Mouse (Mus musculus) forebrain, embryonic 16.5 days (tissue): ENCODE measurements at regions not wholly inside any gene's neighbourhood (a gene's known extent, or its start where the extent isn't known, plus 50 kb on each side); places are given as distances from the start of the nearest gene placed in this dataset.

Experiments used
- ATAC-seq: fragments of 200-750 bp; cut with Nextera tagmentation; 2 replicates; pipeline ENCODE4 v1.8.0; 2017; ENCODE audit warnings: mild to moderate bottlenecking, moderate library complexity
- H3K27ac ChIP-seq: fragments of 300-500 bp; sonication (generic); 2 replicates; pipeline ENCODE4 v1.5.1; 2014; ENCODE audit warnings: low read length, control low read depth
- H3K27me3 ChIP-seq: fragments of 300-500 bp; sonication (generic); replicated peaks from 2 replicates; pipeline ENCODE4 v1.6.1; 2014; ENCODE audit warnings: low read length; ENCODE audit not compliant: control insufficient read depth, insufficient read depth
- H3K36me3 ChIP-seq: fragments of 300-500 bp; sonication (generic); 2 replicates; pipeline ENCODE4 v1.6.1; 2014; ENCODE audit not compliant: control insufficient read depth, insufficient read depth
- H3K4me1 ChIP-seq: fragments of 300-500 bp; sonication (generic); replicated peaks from 2 replicates; pipeline ENCODE4 v1.6.1; 2014; ENCODE audit warnings: low read length; ENCODE audit not compliant: control insufficient read depth, insufficient read depth
- H3K4me2 ChIP-seq: fragments of 300-500 bp; sonication (generic); 2 replicates; pipeline ENCODE4 v1.6.1; 2014; ENCODE audit warnings: mild to moderate bottlenecking, low read length, control low read depth
- H3K4me3 ChIP-seq: fragments of 300-500 bp; sonication (generic); replicated peaks from 2 replicates; pipeline ENCODE4 v1.5.1; 2014; ENCODE audit warnings: mild to moderate bottlenecking, low read length, control low read depth
- H3K9ac ChIP-seq: fragments of 300-500 bp; sonication (generic); replicated peaks from 2 replicates; pipeline ENCODE4 v1.6.1; 2014; ENCODE audit warnings: low read depth, low read length, control low read depth
- H3K9me3 ChIP-seq: fragments of 300-500 bp; sonication (generic); 2 replicates; pipeline ENCODE4 v1.6.1; 2016; ENCODE audit warnings: low read length; ENCODE audit not compliant: control insufficient read depth
- WGBS: fragments of 180-500 bp; shearing (Covaris S2); extraction: QIAGEN DNeasy Blood & Tissue Kit; methylation state at CpG from one replicate; pipeline ENCODE4 v1.1.7; 2014; 5-methylcytosine and 5-hydroxymethylcytosine counted together

DNA sequence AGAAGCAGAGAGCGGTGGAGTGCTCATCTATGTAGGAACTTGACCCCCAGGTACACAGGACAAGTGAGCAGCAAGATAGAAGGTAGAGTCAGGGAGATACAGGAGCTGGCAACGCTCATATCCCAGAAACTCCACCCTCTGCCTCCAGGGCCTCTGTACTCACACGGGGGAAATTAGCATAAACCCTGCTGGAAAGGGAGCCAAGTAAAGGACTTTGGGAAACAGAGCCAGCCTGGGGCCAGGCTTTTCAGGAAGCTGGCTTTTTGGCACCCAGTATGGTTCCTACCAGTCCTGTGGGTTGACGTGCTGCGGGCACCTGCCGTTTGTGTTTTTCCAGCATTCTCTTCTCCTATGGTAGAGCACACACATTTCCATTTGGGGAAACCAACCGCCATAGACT, 128.2 kb upstream of the Hmga2 start:
- H3K9me3 ChIP-seq = no peaks in the 10 kb centered on the region
- no peak overlapping the region for H3K27ac ChIP-seq
- 26% methylated on average over 7 of the region's 7 CpGs for WGBS
- no peak overlapping the region for H3K9ac ChIP-seq
- 0 out of 2 replicates have a peak, but pooled peaks have one; percentile 58 for ATAC-seq
- H3K4me2 ChIP-seq = no peak overlapping the region
- no peaks in the 10 kb centered on the region for H3K27me3 ChIP-seq
- peaks cover 4% of the 10 kb centered on the region for H3K4me1 ChIP-seq
- no peak overlapping the region for H3K4me3 ChIP-seq
- H3K36me3 ChIP-seq = no peaks in the 10 kb centered on the region

DNA sequence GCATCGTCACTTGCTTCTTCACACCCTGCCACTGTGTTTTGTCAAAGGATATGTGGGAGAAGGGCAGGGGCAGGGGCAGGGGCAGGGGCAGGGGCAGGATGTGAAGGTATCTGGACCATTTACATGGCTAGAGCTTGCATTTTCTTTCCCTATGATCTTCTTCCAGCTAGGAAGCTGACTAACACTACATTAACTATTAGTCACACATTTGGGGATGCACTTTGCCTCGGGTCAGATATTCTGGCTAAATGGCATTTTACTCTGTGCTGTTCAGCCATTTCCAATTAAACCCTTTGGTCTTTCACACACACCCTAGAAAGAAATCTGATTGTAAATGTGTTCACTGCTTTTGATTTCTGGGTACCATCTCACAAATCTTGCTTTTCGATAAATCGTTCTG, 126.9 kb upstream of the Hmga2 start:
- Histone ChIP-seq H3K4me2 (no peak overlapping the region), H3K4me3 (no peak overlapping the region), H3K9me3 (no peaks in the 10 kb centered on the region), H3K9ac (no peak overlapping the region), H3K36me3 (no peaks in the 10 kb centered on the region), H3K27me3 (no peaks in the 10 kb centered on the region), H3K27ac (no peak overlapping the region), H3K4me1 (peaks cover 4% of the 10 kb centered on the region)
- WGBS = 92% methylated on average over 4 of the region's 4 CpGs
- ATAC-seq = no peak

- no peaks in the 10 kb centered on the region for H3K9me3 ChIP-seq
- 93% methylated on average over 5 of the region's 5 CpGs for WGBS
- H3K36me3 ChIP-seq = no peaks in the 10 kb centered on the region
- ATAC-seq = no peak
- H3K4me1 ChIP-seq = peaks cover 4% of the 10 kb centered on the region
- no peak overlapping the region for H3K27ac ChIP-seq
- no peak overlapping the region for H3K9ac ChIP-seq
- H3K4me2 ChIP-seq = no peak overlapping the region
- no peaks in the 10 kb centered on the region for H3K27me3 ChIP-seq
- no peak overlapping the region for H3K4me3 ChIP-seq
Observed at GRCm38 (mm10) chr10:120600735-120601134, 124.5 kb upstream of the Hmga2 start.

GRCm38 (mm10) chr10:120599551-120599950, 123.3 kb upstream of the Hmga2 start:
- no peaks in the 10 kb centered on the region for H3K9me3 ChIP-seq
- no peak overlapping the region for H3K4me3 ChIP-seq
- H3K27me3 ChIP-seq = no peaks in the 10 kb centered on the region
- H3K9ac ChIP-seq = no peak overlapping the region
- H3K36me3 ChIP-seq = no peaks in the 10 kb centered on the region
- WGBS = 80% methylated on average over 6 of the region's 6 CpGs
- peaks cover 3% of the 10 kb centered on the region for H3K4me1 ChIP-seq
- H3K4me2 ChIP-seq = no peak overlapping the region
- no peak for ATAC-seq
- H3K27ac ChIP-seq = no peak overlapping the region

GRCm38 (mm10) chr10:120597320-120597887, 121.1 kb upstream of the Hmga2 start:
- Histone ChIP-seq H3K4me3 (no peak overlapping the region), H3K27ac (no peak overlapping the region), H3K9ac (no peak overlapping the region), H3K9me3 (no peaks in the 10 kb centered on the region), H3K36me3 (no peaks in the 10 kb centered on the region), H3K4me2 (no peak overlapping the region), H3K4me1 (no peaks in the 10 kb centered on the region), H3K27me3 (no peaks in the 10 kb centered on the region)
- no peak for ATAC-seq
- 88% methylated on average over 9 of the region's 9 CpGs for WGBS

DNA sequence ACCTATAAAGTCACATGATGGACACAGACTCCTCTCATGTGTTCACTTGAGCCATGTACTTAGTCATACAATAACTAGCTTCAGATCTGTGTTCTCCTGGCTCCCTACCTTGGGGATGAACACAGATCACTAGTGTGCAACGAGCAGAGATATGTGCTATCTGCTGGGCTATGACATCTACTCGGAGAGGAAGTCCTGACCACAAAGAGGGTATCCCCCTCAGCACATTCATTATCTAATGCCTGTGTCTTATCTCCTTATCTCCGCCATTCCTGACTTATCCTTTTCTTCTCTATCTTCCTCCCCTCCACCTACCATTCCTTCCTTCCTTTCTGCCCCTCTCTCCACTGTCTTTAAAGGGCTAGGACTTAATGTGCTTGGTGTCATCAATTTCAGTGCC, 118.9 kb upstream of the Hmga2 start:
- no peak overlapping the region for H3K4me3 ChIP-seq
- no peak overlapping the region for H3K4me2 ChIP-seq
- no peaks in the 10 kb centered on the region for H3K36me3 ChIP-seq
- no peaks in the 10 kb centered on the region for H3K9me3 ChIP-seq
- no peaks in the 10 kb centered on the region for H3K4me1 ChIP-seq
- H3K27me3 ChIP-seq = no peaks in the 10 kb centered on the region
- H3K27ac ChIP-seq = no peak overlapping the region
- 91% methylated on average over 3 of the region's 3 CpGs for WGBS
- ATAC-seq = no peak
- no peak overlapping the region for H3K9ac ChIP-seq

DNA sequence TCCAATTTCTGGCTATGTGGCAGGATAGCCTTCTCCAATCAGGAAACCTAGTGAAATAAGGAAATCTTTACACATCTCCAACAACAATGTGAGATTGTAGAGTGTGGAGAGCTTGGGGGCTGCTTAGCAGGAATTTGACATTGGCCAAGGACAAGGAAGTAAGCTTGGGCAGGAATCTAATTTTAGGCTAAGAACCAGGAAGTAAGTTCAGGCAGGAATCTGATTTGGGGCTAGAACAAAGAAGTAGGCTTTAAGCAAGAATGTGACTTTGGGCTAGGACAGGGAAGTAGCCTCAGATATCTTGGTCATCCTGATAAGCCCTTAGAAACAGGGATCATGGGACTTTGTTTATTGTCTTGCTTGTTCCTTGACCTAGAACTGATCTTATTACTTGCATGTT, 117.6 kb upstream of the Hmga2 start:
- Histone ChIP-seq H3K9ac (no peak overlapping the region), H3K27ac (no peak overlapping the region), H3K4me1 (no peaks in the 10 kb centered on the region), H3K4me2 (no peak overlapping the region), H3K27me3 (no peaks in the 10 kb centered on the region), H3K4me3 (no peak overlapping the region), H3K36me3 (no peaks in the 10 kb centered on the region), H3K9me3 (no peaks in the 10 kb centered on the region)
- no peak for ATAC-seq

GRCm38 (mm10) chr10:120589659-120590058, 113.4 kb upstream of the Hmga2 start:
- H3K9me3 ChIP-seq = no peaks in the 10 kb centered on the region
- H3K4me3 ChIP-seq = no peak overlapping the region
- H3K9ac ChIP-seq = no peak overlapping the region
- H3K36me3 ChIP-seq = no peaks in the 10 kb centered on the region
- H3K4me2 ChIP-seq = no peak overlapping the region
- no peaks in the 10 kb centered on the region for H3K4me1 ChIP-seq
- no peak for ATAC-seq
- H3K27ac ChIP-seq = no peak overlapping the region
- WGBS = 90% methylated on average over 2 of the region's 2 CpGs
- no peaks in the 10 kb centered on the region for H3K27me3 ChIP-seq

DNA sequence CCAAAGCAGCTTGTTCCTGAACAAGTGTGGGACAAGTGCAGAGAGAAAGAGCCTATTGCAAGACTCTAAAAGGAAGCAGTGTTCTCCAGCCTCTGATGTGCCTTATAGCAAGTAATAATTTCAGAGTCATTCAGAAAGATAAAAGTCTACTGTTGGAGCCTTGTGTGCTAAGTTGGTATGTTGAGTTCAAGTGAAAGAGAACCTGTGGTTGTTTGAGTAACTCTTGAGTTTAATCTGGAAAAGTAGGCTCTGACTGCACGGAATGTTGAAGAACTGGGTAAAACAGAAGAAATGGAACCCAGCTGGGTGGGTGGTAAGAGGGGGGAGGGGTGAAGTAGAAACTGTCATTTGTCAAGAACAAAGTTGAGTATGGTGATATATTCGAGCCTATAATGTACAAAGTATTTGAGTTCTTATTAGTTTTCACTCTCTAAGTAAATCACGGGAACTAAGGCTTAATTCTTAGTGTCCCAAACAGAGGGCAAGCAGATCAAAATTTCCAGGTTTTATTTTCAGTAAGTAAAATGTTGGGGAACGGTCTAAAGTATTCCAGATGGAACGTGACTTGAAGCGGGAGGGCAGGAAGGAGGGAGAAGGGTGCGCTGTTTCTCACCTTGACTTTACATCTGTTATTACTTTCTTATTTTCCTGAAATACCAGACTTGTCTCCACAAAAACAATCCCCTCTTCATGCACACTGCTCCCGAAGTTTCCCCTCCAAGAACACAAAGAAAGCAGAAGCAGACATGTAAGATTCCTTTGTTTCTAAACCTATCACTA, 111.8 kb upstream of the Hmga2 start:
- no peaks in the 10 kb centered on the region for H3K36me3 ChIP-seq
- WGBS = 84% methylated on average over 8 of the region's 8 CpGs
- H3K27me3 ChIP-seq = no peaks in the 10 kb centered on the region
- no peak overlapping the region for H3K4me3 ChIP-seq
- no peaks in the 10 kb centered on the region for H3K4me1 ChIP-seq
- ATAC-seq = no peak
- H3K9me3 ChIP-seq = no peaks in the 10 kb centered on the region
- H3K27ac ChIP-seq = no peak overlapping the region
- no peak overlapping the region for H3K4me2 ChIP-seq
- H3K9ac ChIP-seq = no peak overlapping the region
